Mouse (Mus musculus) megakaryocyte-erythroid progenitor cell, adult 5 weeks (primary cell): ENCODE results near the gene Actn2. TPM values are rescaled to one million over a fixed set of nuclear protein-coding genes. Genes with fewer than 3 reads are reported as not detected.

Source experiments
- polyA plus RNA-seq: library from polyadenylated mRNA; stranded (reverse); fragments of >175 nt; gene quantifications from 2 replicates; pipeline ENCODE4 v1.2.3, GENCODE M21; 2012

Actn2 gene
- polyA plus RNA-seq: 0.16 and 0.27 TPM in 2 replicates

DNA sequence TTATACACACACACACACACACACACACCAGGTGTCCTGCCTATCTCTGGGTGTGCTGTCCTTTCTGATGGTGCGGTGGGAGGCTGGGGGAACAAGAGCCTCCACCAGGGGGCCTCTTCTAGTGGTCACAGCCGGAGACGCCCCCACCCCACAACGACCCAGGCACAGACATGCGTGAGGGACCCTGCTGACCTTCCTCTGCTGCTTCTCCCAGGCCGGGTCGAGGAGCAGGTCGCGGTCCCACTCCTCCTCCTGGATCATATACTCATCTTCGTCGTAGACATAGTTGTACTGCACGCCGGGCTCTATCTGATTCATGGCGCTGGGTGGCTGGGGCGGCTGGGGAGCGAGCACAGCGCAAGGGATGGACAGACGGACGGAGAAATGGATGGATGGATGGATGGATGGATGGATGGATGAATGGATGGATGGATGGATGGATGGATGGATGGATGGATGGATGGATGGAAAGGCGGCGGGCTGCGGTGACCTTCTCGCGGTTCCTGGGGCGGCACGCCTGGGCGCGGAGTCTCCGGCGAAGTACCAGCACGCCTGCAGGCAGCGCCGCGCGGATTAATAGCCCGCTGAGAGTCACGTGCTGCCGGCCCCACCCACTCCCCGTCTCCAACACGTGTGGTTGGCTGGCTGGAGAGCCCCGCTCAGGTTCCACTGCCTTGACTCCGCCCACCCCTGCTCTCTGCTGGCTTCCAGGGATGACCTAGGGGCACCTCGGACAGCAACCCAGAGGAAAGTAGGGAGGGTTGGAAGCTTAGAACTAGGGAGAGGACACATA lies at the start of gene Actn2:
Gene Actn2, minus strand, starts transcription at position 578 of the 793 bp plus-strand sequence.

GRCm38 (mm10) chr13:12257391-12258380 lies 82.9 kb downstream of the Actn2 start, which contains the start of gene Mtr:
Mtr (minus strand) TSS chr13:12258113.

Other genes starting within 250 kb of the Actn2 start
- gene Ryr2, start 233.8 kb downstream of the Actn2 start, polyA plus RNA-seq: 0.04 TPM in 1 of 2 replicates, not detected in the other
- gene Mtr, start 82.6 kb downstream of the Actn2 start, polyA plus RNA-seq: 14.1 and 14.8 TPM in 2 replicates
- 32.3 and 46.3 TPM in 2 replicates for gene Heatr1, start 54.3 kb upstream of the Actn2 start, polyA plus RNA-seq
- gene Lgals8, start 124.2 kb upstream of the Actn2 start, polyA plus RNA-seq: 3.4 and 3.7 TPM in 2 replicates
- gene Edaradd, start 179.7 kb upstream of the Actn2 start, polyA plus RNA-seq: 0.05 and 0.12 TPM in 2 replicates
- 6.7 and 8.5 TPM in 2 replicates for gene Ero1lb, start 225.1 kb upstream of the Actn2 start, polyA plus RNA-seq